Mouse (Mus musculus): Measurements from ENCODE around the gene Hist1h2ae.
"Not testable (repeated sequence)": the region's sequence is repeated elsewhere in the genome, so short reads cannot be mapped to it uniquely, and the experiment has no call there.

Hist1h2ae gene

DNA sequence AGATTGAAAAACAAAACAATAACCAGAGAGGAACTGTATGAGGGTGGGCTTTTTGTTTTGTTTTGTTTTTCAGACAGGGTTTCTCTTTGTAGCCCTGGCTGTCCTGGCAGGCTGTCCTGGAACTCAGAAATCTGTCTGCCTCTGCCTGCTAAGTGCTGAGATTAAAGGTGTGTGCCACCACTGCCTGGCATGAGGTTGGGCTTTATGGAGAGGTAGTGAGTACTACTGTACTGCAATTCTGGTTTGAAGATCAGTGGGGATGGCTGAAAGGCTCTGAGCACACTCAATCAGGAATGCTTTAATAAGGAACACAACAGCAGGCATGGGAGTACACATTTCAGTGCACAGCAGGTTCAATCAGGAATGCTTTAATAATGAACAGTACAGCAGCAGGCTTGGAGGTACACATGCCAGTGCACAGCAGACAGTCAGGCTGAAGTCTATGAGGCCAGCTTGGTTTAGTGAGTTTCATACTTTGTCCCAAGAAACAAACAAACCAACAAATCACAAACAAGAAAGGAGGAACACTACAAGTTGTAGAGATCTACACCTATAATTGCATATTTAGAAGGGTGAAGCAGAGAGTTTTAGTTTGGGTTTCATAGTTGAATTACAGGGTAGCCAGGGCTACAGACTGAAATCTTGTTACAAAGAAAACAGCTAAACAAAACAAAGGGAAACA, 12.5 kb upstream of the Hist1h2ae start:
- DNase-seq (ENCODE audit: low spot score in 2 of 2): no peak

DNA sequence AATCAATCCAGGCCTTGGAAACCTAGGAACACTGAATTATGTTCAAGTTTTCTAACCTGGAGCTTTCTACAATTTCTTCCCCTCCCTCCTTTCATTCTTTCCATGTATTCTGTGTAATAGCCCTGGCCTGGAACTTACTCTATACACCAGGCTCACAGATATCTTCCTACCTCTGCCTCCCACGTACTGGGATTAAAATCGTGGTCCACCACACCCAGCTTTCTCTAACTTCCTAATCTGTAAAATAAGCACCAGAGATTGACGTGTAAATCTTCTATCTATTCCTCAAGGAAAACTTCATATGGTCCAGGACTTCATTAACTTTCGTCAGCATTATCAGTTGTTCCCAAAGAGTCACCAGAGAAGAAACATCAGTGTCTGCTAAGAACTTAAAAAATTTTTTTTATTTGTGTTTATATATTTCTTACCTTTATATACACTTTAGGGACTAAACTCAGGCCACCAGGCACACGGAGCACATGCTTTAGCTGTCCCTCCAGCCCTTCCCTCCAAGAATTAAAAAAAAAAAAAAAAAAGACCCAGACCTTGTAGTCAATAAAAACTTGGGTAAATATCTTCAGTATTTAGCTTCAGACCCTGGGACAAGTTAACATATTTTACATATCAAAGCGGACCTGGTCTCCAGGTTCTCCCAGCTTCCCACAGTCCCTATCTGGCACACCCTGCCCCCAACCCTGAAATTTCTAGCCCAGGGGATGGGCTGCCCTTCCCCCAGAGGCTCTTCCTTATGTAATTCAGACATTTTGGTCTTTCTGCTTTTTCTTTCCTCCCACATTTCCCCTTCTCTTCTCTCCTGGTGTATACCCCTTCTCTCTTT, 11.4 kb upstream of the Hist1h2ae start:
- no peak for DNase-seq (ENCODE audit: low spot score in 2 of 2)

DNA sequence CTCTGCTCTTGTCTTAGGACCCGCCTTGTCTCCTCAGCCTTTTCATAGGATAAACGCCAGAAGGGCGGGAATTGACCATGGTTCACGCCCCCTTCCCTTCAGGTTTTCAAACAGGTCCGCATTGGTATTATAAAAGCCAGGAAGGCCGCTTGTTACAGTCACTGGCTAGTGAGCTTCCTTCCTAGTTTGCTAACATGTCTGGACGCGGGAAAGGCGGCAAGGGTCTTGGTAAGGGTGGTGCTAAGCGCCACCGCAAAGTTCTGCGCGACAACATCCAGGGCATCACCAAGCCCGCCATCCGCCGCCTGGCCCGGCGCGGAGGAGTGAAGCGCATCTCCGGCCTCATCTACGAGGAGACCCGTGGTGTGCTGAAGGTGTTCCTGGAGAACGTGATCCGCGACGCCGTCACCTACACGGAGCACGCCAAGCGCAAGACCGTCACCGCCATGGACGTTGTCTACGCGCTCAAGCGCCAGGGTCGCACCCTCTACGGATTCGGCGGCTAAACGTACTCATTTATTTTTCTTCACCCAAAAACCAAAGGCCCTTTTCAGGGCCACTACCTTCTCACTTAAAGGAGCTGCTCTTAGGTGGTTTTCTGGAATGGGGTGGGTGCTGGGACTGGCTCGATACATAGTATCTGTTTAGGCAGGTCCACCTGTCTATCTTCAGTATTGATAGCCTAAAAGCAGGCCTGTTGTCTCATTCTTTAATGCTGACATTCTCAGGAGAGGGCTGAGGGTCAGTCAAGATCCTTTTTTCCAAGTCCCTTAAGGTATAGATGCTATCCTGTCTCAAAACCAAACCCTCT, 10.6 kb upstream of the Hist1h2ae start, which contains the start of gene Hist1h4d:
Gene Hist1h4d, plus strand, starts transcription at position 191 of the 811 bp plus-strand sequence.
- DNase-seq (ENCODE audit: low spot score in 2 of 2): peak; percentile 98 to 99

DNA sequence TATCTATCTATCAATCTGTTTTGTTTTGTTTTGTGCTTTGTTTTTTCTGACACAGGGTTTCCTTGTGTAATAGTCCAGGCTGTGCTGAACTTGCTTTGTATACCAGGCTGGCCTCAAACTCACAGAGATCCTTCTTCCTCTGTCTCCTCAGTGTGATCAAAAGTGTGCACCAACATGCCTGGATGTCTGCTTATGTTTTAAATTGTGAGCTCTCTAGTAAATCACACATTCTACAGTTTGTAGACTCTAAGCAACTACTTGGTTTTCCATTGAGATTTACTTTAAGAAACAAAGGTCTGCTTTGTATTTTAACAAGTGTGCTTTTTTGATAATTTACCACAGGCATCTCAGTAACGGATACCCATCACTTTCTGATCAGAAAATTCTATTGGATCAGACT, 6.8 kb upstream of the Hist1h2ae start:
- no peak for DNase-seq (ENCODE audit: low spot score in 2 of 2)

DNA sequence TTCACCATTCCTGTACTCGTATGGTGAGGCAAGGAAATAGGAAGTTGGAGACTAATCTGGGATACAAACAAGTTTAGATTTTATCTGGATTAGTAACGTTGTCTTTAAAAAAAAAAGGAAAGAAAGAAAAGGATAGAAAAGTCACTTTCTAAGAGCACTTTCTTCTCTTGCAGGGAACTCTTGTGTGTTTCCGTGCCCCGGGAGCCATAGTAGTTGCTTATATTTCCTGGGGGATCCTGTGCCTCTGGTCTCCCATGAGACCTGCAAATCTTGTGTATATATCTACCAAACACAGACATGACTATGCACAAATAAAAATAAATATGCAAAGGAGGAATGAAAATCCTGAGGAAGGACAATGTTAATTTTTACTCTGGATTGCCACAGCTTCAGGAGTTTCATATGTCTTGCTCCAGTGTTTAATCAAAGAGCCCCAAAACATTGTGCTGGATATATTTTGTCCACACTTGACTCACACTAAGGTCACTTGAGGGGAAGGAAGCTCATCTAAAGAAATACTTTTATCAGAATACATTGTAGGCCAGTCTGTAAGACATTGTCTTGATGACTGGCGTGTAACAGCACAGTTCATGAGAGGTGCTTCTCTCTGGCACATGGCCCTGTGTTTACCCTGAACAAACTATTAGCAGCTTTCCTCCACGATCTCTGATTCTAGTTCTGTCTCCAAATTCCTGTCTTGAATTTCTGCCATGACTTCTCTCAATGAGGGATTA, 6.1 kb upstream of the Hist1h2ae start:
- DNase-seq (ENCODE audit: low spot score in 2 of 2): no peak

GRCm38 (mm10) chr13:23576351-23576881, 5.4 kb upstream of the Hist1h2ae start:
- DNase-seq (ENCODE audit: low spot score in 2 of 2): no peak

GRCm38 (mm10) chr13:23575864-23576313, 4.9 kb upstream of the Hist1h2ae start:
- DNase-seq (ENCODE audit: low spot score in 2 of 2): not testable (repeated sequence)

DNA sequence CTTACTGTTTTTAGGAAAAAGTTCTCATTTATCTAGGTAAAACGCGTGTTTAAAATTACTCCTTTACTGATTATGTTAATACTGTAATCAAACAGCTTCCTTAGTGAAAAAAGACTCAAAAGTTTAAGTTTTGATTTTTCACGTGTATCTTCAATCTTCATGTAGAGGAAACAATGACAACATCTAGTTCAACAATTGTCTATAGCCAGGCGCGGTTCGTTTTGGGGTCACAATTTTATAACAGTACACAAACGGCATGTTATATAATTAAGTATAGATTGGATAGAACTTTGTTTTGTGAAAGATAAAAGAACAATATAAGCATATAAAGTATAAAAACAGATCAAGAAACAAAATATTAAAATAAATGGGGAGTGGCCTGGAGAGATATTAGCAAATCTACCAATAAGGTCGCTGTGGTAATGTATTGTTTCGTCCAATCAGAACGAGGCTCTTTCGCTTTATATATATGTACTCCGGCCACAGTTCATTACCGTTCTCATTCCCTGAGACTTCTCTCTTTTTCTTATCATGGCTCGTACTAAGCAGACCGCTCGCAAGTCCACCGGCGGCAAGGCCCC, 4.3 kb upstream of the Hist1h2ae start, which contains the start of gene Hist1h3d:
Gene Hist1h3d, plus strand, starts transcription at position 493 of the 581 bp plus-strand sequence.
- DNase-seq (ENCODE audit: low spot score in 2 of 2): peak; percentile 38 to 80

DNA sequence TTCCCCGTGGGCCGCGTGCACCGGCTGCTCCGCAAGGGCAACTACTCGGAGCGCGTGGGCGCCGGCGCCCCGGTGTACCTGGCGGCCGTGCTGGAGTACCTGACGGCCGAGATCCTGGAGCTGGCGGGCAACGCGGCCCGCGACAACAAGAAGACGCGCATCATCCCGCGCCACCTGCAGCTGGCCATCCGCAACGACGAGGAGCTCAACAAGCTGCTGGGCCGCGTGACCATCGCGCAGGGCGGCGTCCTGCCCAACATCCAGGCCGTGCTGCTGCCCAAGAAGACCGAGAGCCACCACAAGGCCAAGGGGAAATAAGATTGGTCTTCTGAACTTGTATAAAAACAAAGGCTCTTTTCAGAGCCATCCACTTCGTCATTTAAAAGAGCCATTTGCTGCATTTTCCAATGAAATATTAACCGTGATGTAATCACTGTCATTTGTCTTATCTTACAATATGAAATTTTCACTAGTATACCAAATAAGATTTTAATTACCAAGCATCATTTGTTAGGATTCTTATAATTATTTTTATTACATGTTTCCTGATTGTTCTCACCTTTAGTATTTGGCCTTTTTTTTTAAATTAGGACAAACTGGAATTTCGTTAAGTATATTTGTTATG, 3.6 kb upstream of the Hist1h2ae start:
- not testable (repeated sequence) for DNase-seq (ENCODE audit: low spot score in 2 of 2)

DNA sequence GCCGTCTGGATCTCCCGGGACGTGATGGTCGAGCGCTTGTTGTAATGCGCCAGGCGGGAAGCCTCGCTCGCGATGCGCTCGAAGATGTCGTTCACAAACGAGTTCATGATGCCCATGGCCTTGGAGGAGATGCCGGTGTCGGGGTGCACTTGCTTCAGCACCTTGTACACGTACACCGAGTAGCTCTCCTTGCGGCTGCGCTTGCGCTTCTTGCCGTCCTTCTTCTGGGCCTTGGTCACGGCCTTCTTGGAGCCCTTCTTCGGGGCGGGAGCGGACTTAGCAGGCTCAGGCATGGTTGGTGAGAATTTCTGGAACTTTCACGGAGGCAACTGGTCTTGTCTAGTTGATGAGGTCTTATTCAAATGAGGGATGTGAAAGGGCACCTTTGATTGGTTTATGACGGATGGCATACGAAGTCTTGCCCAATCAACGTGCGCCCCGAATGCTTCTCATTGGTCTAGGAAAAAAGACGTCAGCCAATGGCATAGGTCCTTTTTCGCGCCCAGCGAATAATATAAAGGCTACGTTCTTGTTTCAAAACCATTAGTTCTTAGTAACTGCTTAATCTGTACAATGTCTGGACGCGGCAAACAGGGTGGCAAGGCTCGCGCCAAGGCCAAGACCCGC, 3.0 kb upstream of the Hist1h2ae start, which contains the start of the genes Hist1h2bf and Hist1h2ad:
Gene Hist1h2bf, minus strand, starts transcription at position 299 of the 627 bp plus-strand sequence.
Gene Hist1h2ad, plus strand, starts transcription at position 484 of the 627 bp plus-strand sequence.
- DNase-seq (ENCODE audit: low spot score in 2 of 2): peak; percentile 96 to 98

DNA sequence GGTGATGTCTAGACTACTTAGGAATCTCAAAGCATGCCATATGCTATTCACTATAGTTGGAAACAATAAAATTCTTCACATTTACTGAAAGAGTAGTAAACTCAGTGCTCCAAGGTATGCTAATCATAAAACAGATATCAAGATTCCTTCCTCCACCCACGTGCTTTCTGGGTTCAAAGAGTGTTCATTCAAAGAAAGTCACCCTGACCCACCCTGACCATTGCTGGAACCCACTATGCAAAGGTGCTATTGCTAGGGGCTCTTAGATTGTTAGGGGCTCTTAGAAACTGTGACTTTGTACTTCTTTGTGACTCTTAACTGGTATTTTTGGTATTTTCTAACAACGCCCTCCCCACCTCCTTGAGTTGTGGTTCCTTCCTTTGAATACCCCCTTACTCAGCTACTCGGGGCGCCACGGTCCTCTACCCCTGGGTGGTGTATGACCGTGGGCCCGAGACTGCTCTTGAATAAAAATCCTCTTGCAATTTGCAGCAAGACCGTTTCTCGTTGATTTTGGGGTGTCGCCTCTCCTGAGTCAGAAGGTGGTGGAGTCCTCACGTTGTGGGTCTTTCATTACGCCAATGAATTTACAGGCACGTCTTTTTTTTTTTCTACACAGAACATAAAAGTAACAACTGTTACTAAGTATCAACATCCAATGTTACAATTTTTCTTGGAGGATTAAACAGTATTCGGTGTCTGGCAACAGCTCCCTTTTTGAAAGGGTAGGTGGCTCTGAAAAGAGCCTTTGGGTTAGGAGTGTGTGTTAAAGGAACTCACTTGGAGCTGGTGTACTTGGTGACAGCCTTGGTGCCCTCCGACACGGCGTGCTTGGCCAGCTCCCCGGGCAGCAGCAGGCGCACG, 2.2 kb upstream of the Hist1h2ae start:
- not testable (repeated sequence) for DNase-seq (ENCODE audit: low spot score in 2 of 2)

GRCm38 (mm10) chr13:23572218-23573033, 1.4 kb upstream of the Hist1h2ae start:
- no peak for DNase-seq (ENCODE audit: low spot score in 2 of 2)

- DNase-seq (ENCODE audit: low spot score in 2 of 2): not testable (repeated sequence)
These were observed 641 bp upstream of the Hist1h2ae start for GRCm38 (mm10) chr13:23571504-23572217.

DNA sequence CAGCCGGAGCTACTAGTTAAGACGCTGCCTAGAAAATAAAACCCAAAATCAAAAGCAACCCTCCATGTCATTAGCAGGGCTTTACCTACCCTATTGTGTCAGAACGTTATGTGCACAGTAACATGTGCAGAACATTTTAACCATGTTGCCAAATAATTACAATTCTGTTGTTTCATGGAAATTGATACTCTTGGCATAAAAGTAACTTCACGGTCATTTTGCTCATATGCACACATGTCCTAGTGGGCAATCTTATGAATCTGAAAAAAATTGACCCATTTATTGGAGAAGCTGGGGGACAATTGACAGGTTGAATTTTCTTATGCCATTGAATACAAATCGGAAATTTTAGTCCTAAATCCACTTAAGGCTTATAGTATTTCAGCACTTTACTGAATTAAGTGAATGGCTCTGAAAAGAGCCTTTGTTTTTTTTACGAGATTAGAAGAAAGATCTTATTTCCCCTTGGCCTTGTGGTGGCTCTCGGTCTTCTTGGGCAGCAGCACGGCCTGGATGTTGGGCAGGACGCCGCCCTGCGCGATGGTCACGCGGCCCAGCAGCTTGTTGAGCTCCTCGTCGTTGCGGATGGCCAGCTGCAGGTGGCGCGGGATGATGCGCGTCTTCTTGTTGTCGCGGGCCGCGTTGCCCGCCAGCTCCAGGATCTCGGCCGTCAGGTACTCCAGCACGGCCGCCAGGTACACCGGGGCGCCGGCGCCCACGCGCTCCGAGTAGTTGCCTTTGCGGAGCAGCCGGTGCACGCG, 579 bp downstream of the Hist1h2ae start:
- DNase-seq (ENCODE audit: low spot score in 2 of 2): not testable (repeated sequence)

DNA sequence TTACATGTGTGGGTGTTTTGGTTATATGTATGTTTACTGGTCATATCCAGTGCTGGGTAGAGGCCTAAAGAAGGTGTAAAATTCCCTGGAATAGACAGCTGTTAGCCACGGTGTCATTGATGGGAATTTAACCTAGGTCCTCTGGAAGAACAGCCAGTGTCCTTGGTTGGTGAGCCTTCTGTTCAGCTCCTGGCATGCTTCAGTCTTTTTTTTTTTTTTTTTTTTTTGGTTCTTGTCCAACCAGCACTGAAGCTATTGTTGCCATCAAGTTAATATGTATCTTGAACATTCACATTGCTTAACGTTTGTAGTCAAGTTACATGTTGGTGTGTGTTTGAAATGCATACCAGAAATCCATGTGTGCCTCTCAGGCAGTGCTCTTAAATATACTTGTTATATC, 6.5 kb downstream of the Hist1h2ae start:
- DNase-seq (ENCODE audit: low spot score in 2 of 2): no peak

Data from right cerebral cortex, postnatal 10 days (tissue).